Mouse (Mus musculus): ENCODE measurements around the gene Cyb5r4. TPM values are rescaled to one million over a fixed set of nuclear protein-coding genes. Genes with fewer than 3 reads are reported as not detected.
"Not testable (repeated sequence)": the region's sequence is repeated elsewhere in the genome, so short reads cannot be mapped to it uniquely, and the experiment has no call there.

The Cyb5r4 gene
- polyA plus RNA-seq, 1 experiment from 2014 or later: 102 TPM

GRCm38 (mm10) chr9:87115978-87116377, 94.2 kb downstream of the Cyb5r4 start:
- Histone ChIP-seq H3K9me3 (replicated peaks) (no peaks in the 10 kb centered on the region), H3K9ac (no peak overlapping the region), H3K27me3 (no peaks in the 10 kb centered on the region), H3K4me2 (replicated peaks) (no peak overlapping the region), H3K27ac (peak overlapping the region; percentile 53), H3K36me3 (no peaks in the 10 kb centered on the region), H3K4me3 (no peak overlapping the region), H3K4me1 (peaks cover 12% of the 10 kb centered on the region; the same call in 1 of the 2 replicates)
- 73% methylated on average over 1 of the region's 1 CpGs for whole genome bisulfite sequencing
- peak; percentile 29; the same call in 1 of the 2 replicates for ATAC-seq (ENCODE audit: low FRiP score)

- no peak for ATAC-seq (ENCODE audit: low FRiP score)
- H3K9me3 ChIP-seq (replicated peaks): no peaks in the 10 kb centered on the region
- H3K27me3 ChIP-seq: no peaks in the 10 kb centered on the region
- no peak overlapping the region for H3K4me3 ChIP-seq
- WGBS: 90% methylated on average over 3 of the region's 3 CpGs
- no peak overlapping the region for H3K4me2 ChIP-seq (replicated peaks)
- peaks cover 12% of the 10 kb centered on the region; the same call in 1 of the 2 replicates for H3K4me1 ChIP-seq
- H3K27ac ChIP-seq: no peak overlapping the region
- H3K9ac ChIP-seq: no peak overlapping the region
- H3K36me3 ChIP-seq: no peaks in the 10 kb centered on the region
Measured at GRCm38 (mm10) chr9:87118996-87119395, 97.2 kb downstream of the Cyb5r4 start.

- Histone ChIP-seq H3K4me1 (no peaks in the 10 kb centered on the region), H3K9ac (no peak overlapping the region), H3K36me3 (no peaks in the 10 kb centered on the region), H3K4me3 (no peak overlapping the region), H3K4me2 (replicated peaks) (no peak overlapping the region), H3K27ac (no peak overlapping the region), H3K27me3 (no peaks in the 10 kb centered on the region), H3K9me3 (replicated peaks) (no peaks in the 10 kb centered on the region)
- no peak for ATAC-seq (ENCODE audit: low FRiP score)
- 57% methylated on average over 9 of the region's 9 CpGs for WGBS
Measured at GRCm38 (mm10) chr9:87121956-87122493, 100.2 kb downstream of the Cyb5r4 start.

- H3K27ac ChIP-seq; H3K9me3 ChIP-seq (replicated peaks); ATAC-seq (ENCODE audit: low FRiP score); H3K4me3 ChIP-seq; H3K27me3 ChIP-seq; H3K36me3 ChIP-seq; H3K9ac ChIP-seq; H3K4me1 ChIP-seq; H3K4me2 ChIP-seq (replicated peaks): not testable (repeated sequence)
- 84% methylated on average over 6 of the region's 6 CpGs for WGBS
Measured at GRCm38 (mm10) chr9:87127046-87127445, 105.2 kb downstream of the Cyb5r4 start.

Other genes starting within 250 kb of the Cyb5r4 start
- 52.9 and 60.4 TPM in 2 replicates for gene Snap91, start 141.4 kb upstream of the Cyb5r4 start, polyA plus RNA-seq (2016; fragmentation: Nextera tagmentation; extraction: Ambion mirVana)
- 2.2 and 2.7 TPM in 2 replicates for gene Ripply2, start 6.5 kb upstream of the Cyb5r4 start, polyA plus RNA-seq (2016; fragmentation: Nextera tagmentation; extraction: Ambion mirVana)
- 0.35 and 0.59 TPM in 2 replicates for gene Mrap2, start 122.3 kb downstream of the Cyb5r4 start, polyA plus RNA-seq (2016; fragmentation: Nextera tagmentation; extraction: Ambion mirVana)
- gene Cep162, start 233.5 kb downstream of the Cyb5r4 start, polyA plus RNA-seq (2016; fragmentation: Nextera tagmentation; extraction: Ambion mirVana): 9.5 and 10.4 TPM in 2 replicates

Data from hindbrain, embryonic 12.5 days (tissue).